Mouse (Mus musculus) liver, embryonic 13.5 days (tissue): ENCODE data around the gene Agbl4. TPM values are rescaled to one million over a fixed set of nuclear protein-coding genes. Genes with fewer than 3 reads are reported as not detected.

Source experiments
- ATAC-seq: fragments of 200-750 bp; cut with Nextera tagmentation; 2 replicates; pipeline ENCODE4 v1.8.0; 2017; ENCODE audit warnings: low read depth, mild to moderate bottlenecking, moderate number of reproducible peaks, moderate library complexity
- DNase-seq: peaks from one replicate; pipeline ENCODE4 v3.0.0; 2022
- H3K27ac ChIP-seq: fragments of 300-500 bp; sonication (generic); 2 replicates; pipeline ENCODE4 v1.5.1; 2015; ENCODE audit warnings: moderate library complexity, mild to moderate bottlenecking, inconsistent platforms
- H3K27me3 ChIP-seq: fragments of 300-500 bp; sonication (generic); 2 replicates; pipeline ENCODE4 v1.6.1; 2015; ENCODE audit warnings: mild to moderate bottlenecking, inconsistent platforms
- H3K36me3 ChIP-seq: fragments of 300-500 bp; sonication (generic); 2 replicates; pipeline ENCODE4 v1.6.1; 2015; ENCODE audit warnings: mild to moderate bottlenecking, inconsistent platforms
- H3K4me1 ChIP-seq: fragments of 300-500 bp; sonication (generic); replicated peaks from 2 replicates; pipeline ENCODE4 v1.6.1; 2015; ENCODE audit warnings: inconsistent platforms
- H3K4me2 ChIP-seq: fragments of 300-500 bp; sonication (generic); 2 replicates; pipeline ENCODE4 v1.6.1; 2015; ENCODE audit warnings: inconsistent platforms, mild to moderate bottlenecking, moderate library complexity
- H3K4me3 ChIP-seq: fragments of 300-500 bp; sonication (generic); replicated peaks from 2 replicates; pipeline ENCODE4 v1.5.1; 2015; ENCODE audit warnings: mild to moderate bottlenecking, inconsistent platforms
- H3K9ac ChIP-seq: fragments of 300-500 bp; sonication (generic); 2 replicates; pipeline ENCODE4 v1.6.1; 2015; ENCODE audit warnings: mild to moderate bottlenecking, inconsistent platforms
- H3K9me3 ChIP-seq: fragments of 300-500 bp; sonication (generic); replicated peaks from 2 replicates; pipeline ENCODE4 v1.6.1; 2016; ENCODE audit warnings: inconsistent platforms
- WGBS: fragments of 180-500 bp; shearing (Covaris S2); methylation state at CpG from one replicate; pipeline ENCODE4 v1.1.7; 2015; ENCODE audit not compliant: insufficient replicate concordance; 5-methylcytosine and 5-hydroxymethylcytosine counted together
- polyA plus RNA-seq: library from polyadenylated mRNA; unstranded; fragments of >200 nt; fragmentation: Nextera tagmentation; extraction: Ambion mirVana; gene quantifications from 2 replicates; pipeline ENCODE4 v1.2.1, GENCODE M21; 2015

Agbl4 gene
- polyA plus RNA-seq, 1 experiment from 2014 or later = not detected

DNA sequence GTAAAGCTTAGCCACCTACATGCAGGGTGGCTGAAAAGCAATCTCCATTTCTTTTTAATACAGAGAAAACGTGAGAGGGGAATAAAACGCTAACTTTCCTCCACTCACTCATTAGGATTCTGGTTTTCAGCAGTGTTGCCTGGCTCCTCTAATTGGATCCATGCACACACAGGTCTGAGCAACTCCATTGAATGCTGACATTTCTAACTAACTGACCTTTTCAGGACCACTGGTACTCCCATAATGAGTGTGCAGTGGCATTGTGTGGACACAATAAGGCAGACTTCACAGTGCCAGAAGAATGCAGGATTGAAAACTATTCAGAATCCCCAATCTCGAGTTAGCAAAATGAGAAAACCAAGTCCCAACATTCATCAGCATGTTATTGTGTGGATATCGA, 952.5 kb downstream of the Agbl4 start:
- Histone ChIP-seq H3K9ac (no peak overlapping the region), H3K27me3 (no peaks in the 10 kb centered on the region), H3K4me2 (no peak overlapping the region), H3K27ac (no peak overlapping the region), H3K9me3 (no peaks in the 10 kb centered on the region), H3K4me3 (no peak overlapping the region), H3K36me3 (no peaks in the 10 kb centered on the region), H3K4me1 (no peaks in the 10 kb centered on the region)
- DNase-seq = no peak
- 48% methylated on average over 4 of the region's 4 CpGs for WGBS
- ATAC-seq = no peak

- Histone ChIP-seq H3K36me3 (no peaks in the 10 kb centered on the region), H3K4me3 (no peak overlapping the region), H3K4me2 (no peak overlapping the region), H3K4me1 (no peaks in the 10 kb centered on the region), H3K9me3 (no peaks in the 10 kb centered on the region), H3K27ac (no peak overlapping the region), H3K27me3 (no peaks in the 10 kb centered on the region), H3K9ac (no peak overlapping the region)
- ATAC-seq = no peak
- no peak for DNase-seq
- 35% methylated on average over 6 of the region's 6 CpGs for WGBS
Measured at GRCm38 (mm10) chr4:111350615-111351525, 953.4 kb downstream of the Agbl4 start.

- ATAC-seq (no peak), DNase-seq (no peak)
- WGBS = 53% methylated on average over 4 of the region's 4 CpGs
- Histone ChIP-seq H3K36me3 (no peaks in the 10 kb centered on the region), H3K9ac (no peak overlapping the region), H3K4me2 (no peak overlapping the region), H3K4me1 (no peaks in the 10 kb centered on the region), H3K27ac (no peak overlapping the region), H3K27me3 (no peaks in the 10 kb centered on the region), H3K9me3 (no peaks in the 10 kb centered on the region), H3K4me3 (no peak overlapping the region)
Measured at GRCm38 (mm10) chr4:111356584-111357115, 959.2 kb downstream of the Agbl4 start.

GRCm38 (mm10) chr4:111357176-111357575, 959.7 kb downstream of the Agbl4 start:
- no peaks in the 10 kb centered on the region for H3K9me3 ChIP-seq
- WGBS = 53% methylated on average over 3 of the region's 3 CpGs
- DNase-seq (no peak), ATAC-seq (no peak)
- no peaks in the 10 kb centered on the region for H3K36me3 ChIP-seq
- H3K4me1 ChIP-seq = no peaks in the 10 kb centered on the region
- H3K4me3 ChIP-seq = no peak overlapping the region
- no peak overlapping the region for H3K4me2 ChIP-seq
- no peaks in the 10 kb centered on the region for H3K27me3 ChIP-seq
- no peak overlapping the region for H3K9ac ChIP-seq
- no peak overlapping the region for H3K27ac ChIP-seq

- 59% methylated on average over 2 of the region's 2 CpGs for WGBS
- Histone ChIP-seq H3K4me1 (no peaks in the 10 kb centered on the region), H3K36me3 (no peaks in the 10 kb centered on the region), H3K4me3 (no peak overlapping the region), H3K4me2 (no peak overlapping the region), H3K27me3 (no peaks in the 10 kb centered on the region), H3K9me3 (no peaks in the 10 kb centered on the region), H3K9ac (no peak overlapping the region), H3K27ac (no peak overlapping the region)
- ATAC-seq (no peak), DNase-seq (no peak)
Measured at GRCm38 (mm10) chr4:111364199-111364598, 966.7 kb downstream of the Agbl4 start.

DNA sequence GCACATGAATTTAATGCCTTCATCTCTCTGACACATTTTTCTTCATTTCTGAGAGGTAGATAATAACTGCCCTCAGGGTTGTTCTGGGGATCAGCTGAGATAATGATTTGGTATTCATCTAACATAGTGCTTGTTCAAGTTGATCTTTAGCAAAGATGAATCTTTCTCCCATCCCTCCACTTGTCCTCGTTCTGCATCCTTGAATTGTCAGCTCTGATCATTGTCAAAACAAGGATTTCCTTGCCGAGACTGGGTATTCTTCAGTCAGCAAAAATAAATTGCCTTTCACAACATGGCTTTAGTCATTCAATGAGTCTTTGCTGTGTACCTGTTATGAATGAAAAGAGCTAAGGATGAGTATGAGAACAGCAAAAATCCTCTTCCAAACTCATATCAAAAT, 970.3 kb downstream of the Agbl4 start:
- H3K9me3 ChIP-seq = no peaks in the 10 kb centered on the region
- DNase-seq (no peak), ATAC-seq (no peak)
- no peak overlapping the region for H3K4me3 ChIP-seq
- no peaks in the 10 kb centered on the region for H3K27me3 ChIP-seq
- H3K36me3 ChIP-seq = no peaks in the 10 kb centered on the region
- no peak overlapping the region for H3K9ac ChIP-seq
- H3K27ac ChIP-seq = no peak overlapping the region
- 47% methylated on average over 2 of the region's 2 CpGs for WGBS
- no peak overlapping the region for H3K4me2 ChIP-seq
- H3K4me1 ChIP-seq = no peaks in the 10 kb centered on the region

DNA sequence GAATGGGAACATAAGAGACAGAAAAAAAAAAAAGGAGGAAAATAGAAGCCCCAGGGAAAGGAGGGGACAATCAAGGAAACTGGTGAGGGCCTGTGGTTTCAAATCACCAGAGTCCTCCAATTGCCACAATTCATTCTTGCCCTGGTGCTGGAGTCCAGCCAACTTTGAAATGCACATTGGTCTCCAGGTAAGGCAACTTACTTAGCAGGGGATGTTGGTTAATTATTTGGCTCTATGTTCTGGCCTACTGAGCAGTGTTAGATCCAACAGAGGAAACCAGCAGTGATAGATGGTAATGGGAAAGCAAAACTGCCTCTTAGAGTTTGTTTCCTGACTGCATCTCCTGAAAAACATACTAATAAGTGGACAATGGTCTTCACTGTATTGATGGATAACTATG, 979.7 kb downstream of the Agbl4 start:
- H3K27ac ChIP-seq = no peak overlapping the region
- no peak overlapping the region for H3K9ac ChIP-seq
- H3K4me2 ChIP-seq = no peak overlapping the region
- DNase-seq (no peak), ATAC-seq (no peak)
- no peaks in the 10 kb centered on the region for H3K36me3 ChIP-seq
- no peak overlapping the region for H3K4me3 ChIP-seq
- no peaks in the 10 kb centered on the region for H3K4me1 ChIP-seq
- H3K27me3 ChIP-seq = no peaks in the 10 kb centered on the region
- no peaks in the 10 kb centered on the region for H3K9me3 ChIP-seq

DNA sequence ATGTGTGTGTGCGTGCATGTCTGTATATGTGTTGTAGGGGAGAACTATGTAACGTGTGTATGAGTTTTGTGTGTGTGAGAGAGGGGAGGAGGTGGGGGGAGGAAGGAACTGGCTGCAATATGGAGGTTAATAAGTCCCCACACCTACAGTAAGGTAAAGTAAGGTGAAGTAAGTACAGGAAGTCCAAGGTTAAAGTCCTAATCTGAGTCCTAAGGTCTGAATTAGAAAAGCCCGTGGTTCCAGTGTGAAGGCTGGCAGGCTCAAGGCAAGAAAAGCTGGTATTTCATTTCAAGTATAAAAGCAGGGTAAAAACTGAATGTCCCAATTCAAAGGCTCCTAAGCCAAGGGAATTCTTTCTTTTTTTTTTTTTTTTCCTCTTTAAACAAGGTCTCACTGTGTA, 980.6 kb downstream of the Agbl4 start:
- DNase-seq (no peak), ATAC-seq (no peak)
- Histone ChIP-seq H3K9ac (no peak overlapping the region), H3K4me2 (no peak overlapping the region), H3K9me3 (no peaks in the 10 kb centered on the region), H3K27me3 (no peaks in the 10 kb centered on the region), H3K4me3 (no peak overlapping the region), H3K4me1 (no peaks in the 10 kb centered on the region), H3K27ac (no peak overlapping the region), H3K36me3 (no peaks in the 10 kb centered on the region)
- whole genome bisulfite sequencing = 74% methylated on average over 3 of the region's 3 CpGs

DNA sequence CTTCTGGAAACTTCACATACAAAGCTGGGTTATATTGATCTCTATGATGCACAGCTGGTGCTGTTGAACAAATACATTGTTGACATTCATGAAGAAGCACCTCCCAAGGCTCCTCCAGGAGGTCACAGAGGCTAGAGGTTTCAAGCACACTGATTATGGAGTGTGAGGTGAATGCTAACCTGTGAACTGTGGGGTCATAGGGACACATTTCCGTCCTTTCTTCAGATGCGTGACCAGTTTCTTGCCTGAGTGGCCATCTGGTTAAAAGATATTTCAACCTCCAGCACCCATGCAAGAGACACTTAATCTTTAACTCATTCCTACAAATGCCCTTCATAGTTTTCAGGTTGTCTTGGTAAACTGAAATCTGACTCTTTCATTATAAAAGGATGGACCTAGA, 985.6 kb downstream of the Agbl4 start:
- ATAC-seq (no peak), DNase-seq (no peak)
- Histone ChIP-seq H3K4me2 (no peak overlapping the region), H3K4me3 (no peak overlapping the region), H3K27ac (no peak overlapping the region), H3K27me3 (no peaks in the 10 kb centered on the region), H3K4me1 (no peaks in the 10 kb centered on the region), H3K36me3 (no peaks in the 10 kb centered on the region), H3K9me3 (no peaks in the 10 kb centered on the region), H3K9ac (no peak overlapping the region)
- WGBS = 73% methylated on average over 2 of the region's 2 CpGs

GRCm38 (mm10) chr4:111390736-111391135, 993.3 kb downstream of the Agbl4 start:
- H3K9ac ChIP-seq = no peak overlapping the region
- H3K4me3 ChIP-seq = no peak overlapping the region
- H3K4me2 ChIP-seq = no peak overlapping the region
- no peak overlapping the region for H3K27ac ChIP-seq
- H3K4me1 ChIP-seq = no peaks in the 10 kb centered on the region
- no peaks in the 10 kb centered on the region for H3K9me3 ChIP-seq
- ATAC-seq (no peak), DNase-seq (no peak)
- H3K27me3 ChIP-seq = no peaks in the 10 kb centered on the region
- H3K36me3 ChIP-seq = no peaks in the 10 kb centered on the region

DNA sequence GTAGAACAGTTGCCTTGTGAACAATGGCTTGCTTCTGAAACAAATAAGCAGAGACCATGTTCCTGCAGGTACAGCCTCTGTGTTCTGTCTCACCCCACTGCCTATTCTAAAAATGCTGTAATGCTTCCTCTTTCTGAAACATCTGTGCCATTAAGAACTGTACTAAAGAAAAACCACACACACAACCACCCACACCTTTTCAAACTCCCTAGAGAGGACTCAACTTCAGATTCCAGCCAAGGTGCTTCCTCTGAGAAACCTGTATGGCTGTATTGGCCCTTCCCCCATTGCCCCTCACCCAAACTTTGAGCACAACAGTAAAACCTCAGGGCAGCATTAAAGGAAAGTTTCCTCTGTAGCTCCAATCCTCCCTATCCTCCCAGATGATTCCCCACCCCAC, 1002.3 kb downstream of the Agbl4 start:
- DNase-seq (no peak), ATAC-seq (no peak)
- no peak overlapping the region for H3K4me3 ChIP-seq
- no peaks in the 10 kb centered on the region for H3K36me3 ChIP-seq
- H3K9ac ChIP-seq = no peak overlapping the region
- no peaks in the 10 kb centered on the region for H3K27me3 ChIP-seq
- H3K27ac ChIP-seq = no peak overlapping the region
- no peaks in the 10 kb centered on the region for H3K4me1 ChIP-seq
- H3K4me2 ChIP-seq = no peak overlapping the region
- no peaks in the 10 kb centered on the region for H3K9me3 ChIP-seq

DNA sequence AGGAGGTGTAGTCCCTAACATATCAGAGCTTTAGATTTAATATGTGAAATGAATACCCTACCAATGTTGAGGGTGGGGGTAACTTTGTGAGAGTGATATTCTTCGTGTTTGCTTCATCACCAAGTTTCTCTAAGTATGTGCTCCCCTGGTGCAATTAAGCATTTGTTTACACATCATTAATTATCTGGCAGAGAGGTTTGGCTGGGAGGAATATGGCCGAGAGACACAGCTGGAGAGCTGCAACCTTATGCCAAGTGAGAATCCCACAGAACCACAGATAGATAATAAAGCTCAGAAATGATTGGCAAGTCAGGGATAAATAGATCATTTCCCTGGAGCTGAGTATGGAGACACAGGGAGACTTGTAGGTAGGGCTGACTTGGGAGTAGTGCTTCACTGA, 1003.2 kb downstream of the Agbl4 start:
- no peak overlapping the region for H3K4me3 ChIP-seq
- H3K9me3 ChIP-seq = no peaks in the 10 kb centered on the region
- no peak overlapping the region for H3K9ac ChIP-seq
- H3K27me3 ChIP-seq = no peaks in the 10 kb centered on the region
- no peak for DNase-seq
- ATAC-seq = no peak
- H3K36me3 ChIP-seq = no peaks in the 10 kb centered on the region
- H3K4me1 ChIP-seq = no peaks in the 10 kb centered on the region
- no peak overlapping the region for H3K27ac ChIP-seq
- 46% methylated on average over 2 of the region's 2 CpGs for WGBS
- H3K4me2 ChIP-seq = no peak overlapping the region
